Mouse (Mus musculus) erythroblast, embryonic 14.5 days (primary cell): ENCODE data around the gene Iqcg. TPM values are rescaled to one million over a fixed set of nuclear protein-coding genes. Genes with fewer than 3 reads are reported as not detected.

ENCODE experiments used
- H3K27me3 ChIP-seq: 2 replicates; pipeline ENCODE4 v1.6.1; 2012; ENCODE audit warnings: inconsistent platforms; ENCODE audit not compliant: control insufficient read depth
- H3K36me3 ChIP-seq: 2 replicates; pipeline ENCODE4 v1.6.1; 2012; ENCODE audit warnings: mild to moderate bottlenecking, inconsistent platforms; ENCODE audit not compliant: control insufficient read depth
- H3K4me1 ChIP-seq: 2 replicates; pipeline ENCODE4 v1.6.1; 2012; ENCODE audit warnings: inconsistent platforms; ENCODE audit not compliant: control insufficient read depth
- H3K4me3 ChIP-seq: replicated peaks from 2 replicates; pipeline ENCODE3; 2012; ENCODE audit warnings: moderate library complexity, mild to moderate bottlenecking, inconsistent platforms
- H3K9me3 ChIP-seq: 2 replicates; pipeline ENCODE4 v1.6.1; 2012; ENCODE audit warnings: low read length, inconsistent platforms, mixed read lengths; ENCODE audit not compliant: control insufficient read depth
- GATA1 ChIP-seq: IDR thresholded peaks from 2 replicates; pipeline ENCODE4 v1.6.1; 2012; ENCODE audit warnings: low read length, inconsistent platforms, mixed read lengths
- TAL1 ChIP-seq: IDR thresholded peaks from 3 replicates; pipeline ENCODE4 v1.6.1; 2012; ENCODE audit warnings: low read length, inconsistent platforms, mixed read lengths
- polyA plus RNA-seq: library from polyadenylated mRNA; stranded (reverse); fragments of >175 nt; gene quantifications from 2 replicates; pipeline ENCODE4 v1.2.3, GENCODE M21; 2012

The Iqcg gene
- polyA plus RNA-seq, 1 experiment = 1.6 TPM

- Histone ChIP-seq H3K36me3 (no peaks in the 10 kb centered on the region), H3K27me3 (no peaks in the 10 kb centered on the region), H3K4me1 (no peaks in the 10 kb centered on the region), H3K4me3 (no peak overlapping the region), H3K9me3 (no peaks in the 10 kb centered on the region)
- no peak for TF ChIP-seq TAL1
- no peak for TF ChIP-seq GATA1
Measured at GRCm38 (mm10) chr16:33026357-33026756, 29.7 kb downstream of the Iqcg start.

GRCm38 (mm10) chr16:33024456-33025104 is 31.4 kb downstream of the Iqcg start:
- no peaks in the 10 kb centered on the region; the same call in 1 of the 2 replicates for H3K36me3 ChIP-seq
- TF ChIP-seq GATA1 (no peak), TAL1 (no peak)
- H3K9me3 ChIP-seq = no peaks in the 10 kb centered on the region
- no peaks in the 10 kb centered on the region for H3K4me1 ChIP-seq
- no peak overlapping the region for H3K4me3 ChIP-seq
- no peaks in the 10 kb centered on the region for H3K27me3 ChIP-seq

- TF ChIP-seq TAL1 (no peak), GATA1 (no peak)
- H3K27me3 ChIP-seq = no peaks in the 10 kb centered on the region
- H3K4me1 ChIP-seq = peaks cover 4% of the 10 kb centered on the region; the same call in 1 of the 2 replicates
- no peak overlapping the region for H3K4me3 ChIP-seq
- no peaks in the 10 kb centered on the region for H3K9me3 ChIP-seq
- H3K36me3 ChIP-seq = no peaks in the 10 kb centered on the region; the same call in 1 of the 2 replicates
Measured at GRCm38 (mm10) chr16:33023750-33024149, 32.3 kb downstream of the Iqcg start.

GRCm38 (mm10) chr16:33021381-33021780 is 34.6 kb downstream of the Iqcg start:
- Histone ChIP-seq H3K36me3 (peaks cover 11% of the 10 kb centered on the region), H3K4me1 (peaks cover 4% of the 10 kb centered on the region; the same call in 1 of the 2 replicates), H3K9me3 (no peaks in the 10 kb centered on the region), H3K4me3 (no peak overlapping the region), H3K27me3 (no peaks in the 10 kb centered on the region)
- TF ChIP-seq TAL1 (no peak), GATA1 (no peak)

- Histone ChIP-seq H3K4me1 (peaks cover 4% of the 10 kb centered on the region; the same call in 1 of the 2 replicates), H3K36me3 (peaks cover 30% of the 10 kb centered on the region), H3K9me3 (no peaks in the 10 kb centered on the region), H3K27me3 (no peaks in the 10 kb centered on the region), H3K4me3 (peak overlapping the region; percentile 52)
- TF ChIP-seq TAL1 (no peak), GATA1 (no peak)
Measured at GRCm38 (mm10) chr16:33019117-33019770, 36.8 kb downstream of the Iqcg start.

- H3K9me3 ChIP-seq = no peaks in the 10 kb centered on the region
- no peak for TF ChIP-seq GATA1
- TF ChIP-seq TAL1 = no peak
- peaks cover 44% of the 10 kb centered on the region for H3K36me3 ChIP-seq
- peaks cover 4% of the 10 kb centered on the region; the same call in 1 of the 2 replicates for H3K4me1 ChIP-seq
- H3K27me3 ChIP-seq = no peaks in the 10 kb centered on the region
- H3K4me3 ChIP-seq = no peak overlapping the region
Measured at GRCm38 (mm10) chr16:33017677-33018349, 38.2 kb downstream of the Iqcg start.

- no peak overlapping the region for H3K4me3 ChIP-seq
- H3K9me3 ChIP-seq = no peaks in the 10 kb centered on the region
- TF ChIP-seq TAL1 (no peak), GATA1 (no peak)
- no peaks in the 10 kb centered on the region for H3K27me3 ChIP-seq
- H3K36me3 ChIP-seq = peaks cover 59% of the 10 kb centered on the region
- peaks cover 4% of the 10 kb centered on the region; the same call in 1 of the 2 replicates for H3K4me1 ChIP-seq
Measured at GRCm38 (mm10) chr16:33015986-33016385, 40.0 kb downstream of the Iqcg start.

- Histone ChIP-seq H3K4me3 (no peak overlapping the region), H3K9me3 (no peaks in the 10 kb centered on the region), H3K36me3 (peaks cover 64% of the 10 kb centered on the region), H3K4me1 (peaks cover 4% of the 10 kb centered on the region; the same call in 1 of the 2 replicates), H3K27me3 (no peaks in the 10 kb centered on the region)
- no peak for TF ChIP-seq TAL1
- no peak for TF ChIP-seq GATA1
Measured at GRCm38 (mm10) chr16:33015396-33015907, 40.6 kb downstream of the Iqcg start.

- Histone ChIP-seq H3K36me3 (peaks cover 69% of the 10 kb centered on the region), H3K4me3 (no peak overlapping the region), H3K27me3 (no peaks in the 10 kb centered on the region), H3K9me3 (no peaks in the 10 kb centered on the region), H3K4me1 (peaks cover 4% of the 10 kb centered on the region; the same call in 1 of the 2 replicates)
- TF ChIP-seq TAL1 (no peak), GATA1 (no peak)
Measured at GRCm38 (mm10) chr16:33014921-33015320, 41.1 kb downstream of the Iqcg start.
